33 mouse cellular contexts compared by ENCODE assay signal in genomic region chr19:55149646-55150045, GRCm38 (mm10). TPM values are rescaled to one million over a fixed set of nuclear protein-coding genes. Genes with fewer than 3 reads are reported as not detected.
A peak's percentile ranks its signal among the peaks of the same experiment; 100 is the strongest.
DNase-seq lines count a peak whose midpoint lies in the region; ATAC-seq lines count a peak whose summit lies in the region.
"Had no signal": no experiment of that assay in that cellular context is flagged by ENCODE, and none has a peak within 500 bp of the region (broad histone marks: within the 10 kb centered on the region; RNA-seq: fewer than 3 reads in every experiment).

No protein-coding gene starts in this region.

- H3K36me3 ChIP-seq in hindbrain, embryonic 10.5 days, result no peaks in the 10 kb centered on the region
- H3K36me3 ChIP-seq in hindbrain, embryonic 16.5 days (ENCODE audit: control insufficient read depth, insufficient read depth, low read length), result no peaks in the 10 kb centered on the region
- H3K36me3 ChIP-seq in embryonic facial prominence, embryonic 12.5 days, result no peaks in the 10 kb centered on the region
- H3K36me3 ChIP-seq: heart, embryonic 13.5 days; intestine, embryonic 15.5 days; limb, embryonic 12.5 days; midbrain, embryonic 13.5 days had no signal

- WGBS in hindbrain, embryonic 10.5 days, result 75% methylated on average over 6 of the region's 6 CpGs
- WGBS in hindbrain, embryonic 16.5 days, result 69% methylated on average over 6 of the region's 6 CpGs
- 39% methylated on average over 6 of the region's 6 CpGs for WGBS in embryonic facial prominence, embryonic 12.5 days

- H3K4me2 ChIP-seq in hindbrain, embryonic 16.5 days (ENCODE audit: low read length), result no peak overlapping the region
- no peak overlapping the region for H3K4me2 ChIP-seq in embryonic facial prominence, embryonic 12.5 days (replicated peaks)
- H3K4me2 ChIP-seq: heart, embryonic 13.5 days; intestine, embryonic 15.5 days; limb, embryonic 12.5 days; liver, embryonic 11.5 days; midbrain, embryonic 13.5 days had no signal

- H3K27me3 ChIP-seq in hindbrain, embryonic 10.5 days (ENCODE audit: insufficient read depth, poor library complexity, severe bottlenecking), result no peaks in the 10 kb centered on the region
- H3K27me3 ChIP-seq in hindbrain, embryonic 16.5 days (replicated peaks; ENCODE audit: control insufficient read depth, insufficient read depth, low read length), result no peaks in the 10 kb centered on the region; the same call in 1 of the 2 replicates
- H3K27me3 ChIP-seq in embryonic facial prominence, embryonic 12.5 days, result no peaks in the 10 kb centered on the region
- H3K27me3 ChIP-seq: heart, embryonic 13.5 days; intestine, embryonic 15.5 days; limb, embryonic 12.5 days; midbrain, embryonic 13.5 days had no signal

- no peak for ATAC-seq in hindbrain, embryonic 16.5 days
- peak; percentile 77; the same call in 1 of the 2 replicates for ATAC-seq in embryonic facial prominence, embryonic 12.5 days (ENCODE audit: insufficient number of reproducible peaks, insufficient read depth, low FRiP score, low TSS enrichment)
- ATAC-seq in granulocyte monocyte progenitor cell, adult 5-6 weeks (replicated peaks; ENCODE audit: poor library complexity, severe bottlenecking), result no peak
- ATAC-seq in frontal cortex, adult (ENCODE audit: low TSS enrichment), result no peak
- ATAC-seq: forebrain, embryonic 14.5 days; hindbrain, postnatal 0 days; intestine, embryonic 15.5 days; midbrain, embryonic 13.5 days had no signal

- H3K27ac ChIP-seq in hindbrain, embryonic 10.5 days, result no peak overlapping the region
- H3K27ac ChIP-seq in hindbrain, embryonic 16.5 days (ENCODE audit: low read depth, low read length), result no peak overlapping the region
- no peak overlapping the region for H3K27ac ChIP-seq in embryonic facial prominence, embryonic 12.5 days
- H3K27ac ChIP-seq: gastrocnemius, adult 2 months; heart, embryonic 13.5 days; hindbrain, postnatal 0 days; intestine, embryonic 15.5 days; layer of hippocampus, adult 2 months; limb, embryonic 12.5 days; midbrain, embryonic 13.5 days had no signal

- H3K9me3 ChIP-seq in hindbrain, embryonic 10.5 days, result no peaks in the 10 kb centered on the region
- no peaks in the 10 kb centered on the region for H3K9me3 ChIP-seq in hindbrain, embryonic 16.5 days (ENCODE audit: control insufficient read depth, low read length)
- 0 out of 2 replicates have a peak, but pooled peaks cover 7% of the 10 kb centered on the region for H3K9me3 ChIP-seq in embryonic facial prominence, embryonic 12.5 days
- H3K9me3 ChIP-seq: intestine, embryonic 15.5 days; limb, embryonic 12.5 days; midbrain, embryonic 13.5 days had no signal

- peak; percentile 30 for DNase-seq in hindbrain, embryonic 10.5 days (ENCODE audit: low spot score)
- peak; percentile 44 for DNase-seq in embryo, embryonic 10.5 days (ENCODE audit: low spot score)
- peak; percentile 41 for DNase-seq in mesoderm, embryonic 11.5 days (ENCODE audit: low read depth, low spot score)
- DNase-seq: adrenal gland, postnatal 14 days; cerebellum, adult 11 months; cerebellum, adult 9-11 months; gastrocnemius, adult 2 months; gastrocnemius, postnatal 36 days; heart, postnatal 14 days; kidney, adult 2 months; kidney, postnatal 36 days; lung, postnatal 4 days; right cerebral cortex, postnatal 25 days; thymus, adult 2 months; thymus, postnatal 36 days had no signal

- peaks cover 16% of the 10 kb centered on the region for H3K4me1 ChIP-seq in hindbrain, embryonic 10.5 days (replicated peaks)
- no peaks in the 10 kb centered on the region for H3K4me1 ChIP-seq in hindbrain, embryonic 16.5 days (ENCODE audit: control insufficient read depth, insufficient read depth, low read depth, low read length)
- H3K4me1 ChIP-seq in embryonic facial prominence, embryonic 12.5 days, result peaks cover under 1% of the 10 kb centered on the region
- H3K4me1 ChIP-seq: heart, embryonic 13.5 days; limb, embryonic 12.5 days had no signal

- no peak overlapping the region for H3K4me3 ChIP-seq in hindbrain, embryonic 10.5 days
- no peak overlapping the region for H3K4me3 ChIP-seq in hindbrain, embryonic 16.5 days (ENCODE audit: low read length)
- no peak overlapping the region for H3K4me3 ChIP-seq in embryonic facial prominence, embryonic 12.5 days
- H3K4me3 ChIP-seq: gastrocnemius, adult 2 months; heart, embryonic 13.5 days; intestine, embryonic 15.5 days; layer of hippocampus, adult 2 months; limb, embryonic 12.5 days; megakaryocyte, embryonic 14.5 days; midbrain, embryonic 13.5 days had no signal

- H3K9ac ChIP-seq in hindbrain, embryonic 16.5 days (ENCODE audit: low read depth, low read length), result no peak overlapping the region
- no peak overlapping the region for H3K9ac ChIP-seq in embryonic facial prominence, embryonic 12.5 days
- H3K9ac ChIP-seq: heart, embryonic 13.5 days; intestine, embryonic 15.5 days; limb, embryonic 12.5 days; midbrain, embryonic 13.5 days had no signal

RNA-seq across cellular contexts. Expression of gene Gpam, which starts 22.6 kb away (rescaled TPM):
- polyA plus RNA-seq in hindbrain, embryonic 10.5 days (2016; fragmentation: Nextera tagmentation; extraction: Ambion mirVana), result 20.1 and 20.5 TPM in 2 replicates
- polyA plus RNA-seq in hindbrain, embryonic 16.5 days (2015; fragmentation: Nextera tagmentation; extraction: Ambion mirVana), result 20.4 and 25.2 TPM in 2 replicates
- polyA plus RNA-seq in embryonic facial prominence, embryonic 12.5 days (2016; fragmentation: Nextera tagmentation; extraction: Ambion mirVana), result 18.0 and 18.5 TPM in 2 replicates
- 7.7 and 11.0 TPM in 2 replicates for total RNA-seq in granulocyte monocyte progenitor cell, adult 5-6 weeks (2014; fragmentation: Nextera tagmentation)
- 9.0 and 10.7 TPM in 2 replicates for total RNA-seq in granulocyte monocyte progenitor cell, adult 5-6 weeks (2017)

RNA-seq across cellular contexts. Expression of gene Tectb, which starts 30.9 kb away (rescaled TPM):
- polyA plus RNA-seq in hindbrain, embryonic 10.5 days (2016; fragmentation: Nextera tagmentation; extraction: Ambion mirVana), result not detected in 2 replicates
- polyA plus RNA-seq in hindbrain, embryonic 16.5 days (2015; fragmentation: Nextera tagmentation; extraction: Ambion mirVana), result 0.17 TPM in 1 of 2 replicates, not detected in the other
- 0.15 and 0.27 TPM in 2 replicates for polyA plus RNA-seq in embryonic facial prominence, embryonic 12.5 days (2016; fragmentation: Nextera tagmentation; extraction: Ambion mirVana)
- not detected in 2 replicates for total RNA-seq in granulocyte monocyte progenitor cell, adult 5-6 weeks (2014; fragmentation: Nextera tagmentation)
- total RNA-seq in granulocyte monocyte progenitor cell, adult 5-6 weeks (2017), result not detected in 2 replicates
- total RNA-seq: common myeloid progenitor, adult 5-6 weeks; gastrocnemius, adult 2 months; MEL had no signal
- polyA plus RNA-seq: heart, embryonic 13.5 days; hindbrain, embryonic 11.5 days; kidney, embryonic 16.5 days; limb, embryonic 12.5 days; liver, embryonic 11.5 days; neural tube, embryonic 14.5 days had no signal
